Mouse (Mus musculus) cerebellum, postnatal 10 days (tissue): ENCODE measurements around the gene Kif4.

Experiments
- DNase-seq, 2 experiments: peaks; one replicate each; pipeline ENCODE4 v3.0.0; 2021; ENCODE audit warnings: mixed read lengths in 2 of 2

The Kif4 gene

DNA sequence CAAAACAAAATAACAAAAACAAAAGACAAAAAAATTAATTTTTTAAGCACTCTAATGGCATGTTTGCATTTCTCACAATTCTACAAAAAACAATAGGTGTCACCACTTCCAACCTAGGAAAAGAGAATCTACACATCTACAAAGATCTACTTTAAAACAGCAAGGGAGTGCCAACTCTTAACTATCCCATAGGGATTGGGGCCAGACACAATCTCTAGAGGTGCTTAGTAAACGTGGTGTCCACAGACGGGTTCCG lies at the start of gene Kif4:
Gene Kif4 (plus strand): TSS at position 192 of the 256 bp plus-strand sequence.
- DNase-seq, result no peak

DNA sequence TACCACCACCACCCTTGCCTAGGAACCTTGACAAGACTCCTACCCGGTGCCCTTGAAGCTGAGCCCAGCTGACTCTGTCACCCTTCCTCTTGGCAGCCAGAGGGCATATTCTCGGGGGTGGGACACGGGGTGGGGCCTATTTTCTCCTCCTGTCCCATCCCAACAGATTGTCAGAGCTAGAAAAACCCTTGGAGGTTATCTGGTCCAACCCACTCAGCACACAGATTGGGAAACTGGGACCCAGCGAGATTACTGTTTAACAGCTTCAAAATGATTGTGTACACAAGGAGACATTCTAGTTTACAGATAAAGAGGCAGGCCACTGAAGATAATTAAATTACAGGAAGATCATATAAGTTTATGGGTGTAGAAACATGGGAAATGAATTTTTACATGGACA lies 30.7 kb upstream of the Kif4 start, which contains the start of gene P2ry4:
Gene P2ry4 (minus strand): TSS at position 79 of the 400 bp plus-strand sequence.
- DNase-seq, result no peak

DNA sequence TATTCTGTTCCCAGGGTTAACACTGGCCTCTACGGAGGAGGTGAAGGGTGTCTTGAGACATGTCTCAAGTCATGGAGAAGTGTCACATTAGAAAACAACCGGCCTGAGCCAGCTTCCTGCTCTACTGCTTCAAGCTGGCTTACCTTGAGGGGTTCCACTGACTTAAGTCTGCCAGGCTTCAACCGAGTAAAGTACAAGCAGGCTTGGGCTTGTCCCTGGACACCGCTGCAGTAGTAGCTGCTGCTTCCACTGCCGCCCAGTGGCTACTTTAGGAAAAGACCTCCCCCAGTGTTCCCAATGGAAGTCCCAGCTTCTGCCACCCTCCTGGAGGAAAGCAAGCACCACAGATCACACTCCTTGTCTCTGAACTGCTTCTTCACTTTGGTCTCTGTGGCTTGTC lies 28.1 kb upstream of the Kif4 start:
- DNase-seq, result peak; percentile 35 to 48

DNA sequence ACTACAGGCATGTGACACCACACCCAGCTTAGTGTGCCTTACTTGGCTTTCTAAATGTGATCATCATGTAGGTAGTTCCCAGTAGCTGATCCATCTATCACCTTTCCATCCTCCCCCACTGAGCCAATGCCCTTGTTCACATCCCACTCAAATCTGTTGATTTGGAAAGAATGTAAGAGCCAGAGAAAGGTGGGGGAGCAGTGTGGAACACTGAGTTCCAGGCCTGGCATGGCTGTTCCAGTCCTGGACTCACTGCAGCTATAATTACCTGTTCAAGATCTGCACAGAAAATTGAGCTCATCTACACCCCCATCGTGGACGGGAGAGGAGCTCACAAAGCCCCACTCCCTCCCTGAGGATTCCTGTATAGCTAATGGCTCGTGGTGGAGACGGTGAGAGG lies 25.8 kb upstream of the Kif4 start:
- DNase-seq, result no peak

DNA sequence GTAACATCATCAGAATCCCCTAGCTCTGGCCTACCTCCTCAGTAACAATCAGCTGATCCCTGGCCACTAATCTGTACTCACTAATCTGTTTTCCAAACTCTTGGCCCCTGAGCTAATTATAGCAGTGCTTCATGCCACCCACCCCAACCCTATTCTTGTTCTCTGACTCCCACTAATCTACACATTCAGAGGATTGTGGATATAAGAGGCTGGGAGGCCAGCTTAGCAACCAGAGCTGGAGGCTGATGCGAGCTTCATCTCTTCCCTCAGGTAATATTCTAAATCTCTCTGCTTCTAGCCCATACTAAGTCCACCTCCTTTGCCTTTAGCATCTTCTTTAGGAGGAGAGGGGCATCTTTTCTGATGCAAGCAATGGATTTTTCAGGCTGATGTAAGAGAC lies 20.2 kb upstream of the Kif4 start, which contains the start of gene Arr3:
Gene Arr3 (plus strand): TSS at position 184 of the 400 bp plus-strand sequence.
- DNase-seq, result no peak

DNA sequence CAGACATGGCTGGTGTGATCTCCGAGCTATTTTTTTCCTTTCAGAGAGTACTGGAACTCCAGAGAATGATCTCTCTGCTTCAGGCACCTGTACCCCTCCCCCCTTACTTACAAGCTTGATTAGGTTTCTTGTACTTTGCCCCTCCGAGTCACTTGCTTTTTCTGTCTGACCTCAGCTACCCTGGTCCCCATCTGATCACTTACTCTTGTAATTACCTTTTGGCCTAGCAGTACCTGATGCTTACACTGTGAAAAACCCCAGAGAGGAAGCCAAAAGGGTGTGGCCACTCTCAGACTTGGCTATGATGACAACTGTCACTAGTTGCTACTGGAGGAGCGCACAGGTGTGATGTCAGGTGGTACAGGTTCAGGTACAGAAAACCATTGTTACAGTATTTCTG lies 7.0 kb upstream of the Kif4 start:
- peak in 1 of 2 experiments; percentile 23 for DNase-seq

DNA sequence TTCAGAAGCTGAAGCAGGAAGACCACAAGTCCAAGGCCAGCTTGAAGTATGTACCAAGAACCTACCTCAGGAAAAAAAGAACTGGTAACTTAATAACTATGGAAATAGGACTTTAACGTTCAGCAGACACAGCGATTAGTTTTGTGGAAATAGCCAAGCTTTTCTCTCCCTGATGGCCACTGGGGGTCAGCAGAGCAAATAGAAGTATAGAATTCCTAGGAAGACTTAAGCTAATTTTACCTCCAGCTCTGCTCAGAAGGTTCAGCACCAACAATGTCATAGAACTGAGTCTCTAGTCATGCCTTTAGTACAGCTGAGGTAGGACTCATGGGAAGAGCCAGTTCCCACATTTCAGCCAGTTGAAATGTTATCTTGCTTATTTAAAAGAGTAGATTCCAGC lies 4.2 kb upstream of the Kif4 start:
- peak in 1 of 2 experiments; percentile 8 for DNase-seq

DNA sequence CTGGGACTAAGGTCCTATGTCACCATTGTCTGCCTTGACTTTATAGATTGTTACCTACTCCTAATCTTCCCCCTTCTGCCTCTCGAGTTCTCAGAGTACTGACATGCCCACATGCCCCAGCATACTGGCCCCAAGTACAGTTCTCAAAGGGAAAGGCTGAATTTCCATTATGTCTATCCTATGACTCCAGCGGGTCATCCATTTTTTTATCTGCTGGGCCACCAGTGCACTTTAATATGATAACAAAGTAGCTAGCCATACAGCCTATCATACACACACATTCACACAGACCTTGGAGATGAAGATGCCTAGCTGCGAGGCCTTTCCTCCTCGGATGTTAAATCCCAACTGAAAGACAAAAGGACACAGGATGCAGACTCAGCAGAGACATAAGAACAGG lies 1.3 kb upstream of the Kif4 start:
- DNase-seq, result no peak

DNA sequence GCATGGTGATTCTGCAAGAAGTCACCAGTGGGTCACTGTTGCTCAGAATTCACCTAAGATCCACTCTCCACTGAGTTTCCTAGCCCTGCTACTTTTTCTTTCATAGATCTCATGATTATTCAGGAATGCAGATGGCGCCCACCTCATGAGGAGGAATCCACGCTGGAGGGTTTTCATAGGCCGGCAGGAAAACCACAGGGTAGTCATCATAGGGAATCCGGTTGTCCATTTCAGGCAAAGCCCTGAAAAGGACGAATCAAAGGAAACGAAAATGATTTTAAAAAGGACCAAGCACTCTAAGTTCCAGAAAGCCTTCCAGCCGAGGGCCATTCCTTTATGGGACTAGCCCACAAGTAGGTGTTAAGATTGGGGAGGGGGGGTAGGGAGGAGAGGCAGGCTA lies 391 bp upstream of the Kif4 start:
- DNase-seq, result peak in 1 of 2 experiments; percentile 13

DNA sequence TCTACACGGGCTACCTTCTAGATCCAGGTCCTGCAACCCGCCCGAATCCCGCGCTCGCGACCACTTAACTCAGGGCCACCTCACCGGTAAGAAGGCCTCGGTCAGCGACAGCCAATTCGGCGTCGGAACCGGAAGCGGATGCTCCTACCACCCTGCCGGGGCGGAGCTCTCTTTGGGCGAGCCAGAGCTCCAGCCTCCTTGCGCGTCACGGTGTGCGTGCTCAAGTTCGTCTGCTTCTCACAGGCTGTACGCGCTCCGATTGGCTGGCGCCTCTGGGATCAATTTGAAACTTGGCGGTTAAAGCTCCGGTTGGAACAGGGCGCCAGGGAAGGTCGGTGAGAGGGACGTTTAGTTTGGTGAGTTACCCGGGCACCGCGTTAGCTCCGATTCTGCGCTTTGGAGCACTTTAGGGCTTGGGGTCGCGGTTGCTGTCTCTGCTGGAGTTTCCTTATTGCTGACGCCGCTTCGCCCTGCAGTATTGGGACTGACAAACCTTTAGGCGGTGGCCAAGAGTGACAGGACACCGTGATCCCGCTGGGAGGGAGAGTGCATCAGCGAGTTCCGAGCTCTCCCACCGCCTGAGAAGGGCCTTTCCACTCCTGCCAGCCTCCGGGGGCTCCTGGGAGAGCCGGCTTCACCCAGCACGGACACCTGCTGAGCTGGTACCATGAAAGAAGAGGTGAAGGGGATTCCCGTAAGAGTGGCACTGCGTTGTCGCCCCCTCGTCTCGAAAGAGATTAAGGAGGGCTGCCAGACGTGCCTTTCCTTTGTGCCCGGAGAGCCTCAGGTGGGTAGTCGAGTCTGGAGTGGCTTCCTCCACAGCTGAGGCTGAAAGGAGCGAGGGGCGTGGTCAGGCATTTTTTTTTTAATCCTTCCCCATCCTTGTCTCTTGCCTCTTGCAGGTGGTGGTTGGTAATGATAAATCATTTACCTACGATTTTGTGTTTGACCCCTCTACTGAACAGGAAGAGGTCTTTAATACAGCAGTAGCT lies 561 bp downstream of the Kif4 start, which contains the start of gene Pdzd11:
Gene Pdzd11 (minus strand): TSS at position 767 of the 992 bp plus-strand sequence.
- DNase-seq, result peak; percentile 90 to 94

DNA sequence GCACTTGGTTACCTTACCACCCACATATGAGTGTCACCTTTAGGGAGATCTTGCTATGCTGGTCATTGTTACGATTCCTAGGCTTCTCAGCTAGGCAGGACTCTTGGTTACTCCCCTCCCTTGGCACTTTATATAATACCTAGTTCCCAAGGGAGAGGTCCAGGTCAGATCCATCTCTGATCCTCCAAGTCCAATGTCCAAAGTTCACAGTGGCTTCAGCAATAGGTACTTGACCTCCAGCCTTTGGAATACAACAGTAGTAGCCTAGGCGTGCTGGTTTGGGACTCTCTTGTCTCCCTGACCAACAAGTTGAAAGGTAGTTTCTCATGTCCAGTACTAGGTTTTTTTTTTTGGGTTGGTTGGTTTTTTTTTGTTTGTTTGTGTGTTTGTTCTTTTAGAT lies 3.5 kb downstream of the Kif4 start:
- no peak for DNase-seq

DNA sequence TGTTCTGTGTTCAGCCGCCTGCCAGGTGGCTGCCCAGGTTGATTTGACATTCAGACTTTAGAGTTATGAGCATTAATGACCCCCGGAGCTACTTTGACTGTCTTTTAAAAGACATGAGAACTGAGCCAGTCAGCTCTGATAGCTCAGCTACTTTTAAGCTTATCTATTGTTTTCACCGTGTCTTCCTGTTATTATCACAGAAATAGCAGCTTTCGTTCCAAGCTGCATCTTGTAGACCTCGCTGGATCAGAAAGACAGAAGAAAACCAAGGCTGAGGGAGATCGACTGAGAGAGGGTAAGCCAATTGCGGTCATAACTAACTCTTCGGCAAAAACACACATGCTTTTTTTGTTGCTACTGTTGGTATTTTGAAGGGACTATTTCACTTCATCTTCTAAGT lies 12.9 kb downstream of the Kif4 start:
- no peak for DNase-seq

DNA sequence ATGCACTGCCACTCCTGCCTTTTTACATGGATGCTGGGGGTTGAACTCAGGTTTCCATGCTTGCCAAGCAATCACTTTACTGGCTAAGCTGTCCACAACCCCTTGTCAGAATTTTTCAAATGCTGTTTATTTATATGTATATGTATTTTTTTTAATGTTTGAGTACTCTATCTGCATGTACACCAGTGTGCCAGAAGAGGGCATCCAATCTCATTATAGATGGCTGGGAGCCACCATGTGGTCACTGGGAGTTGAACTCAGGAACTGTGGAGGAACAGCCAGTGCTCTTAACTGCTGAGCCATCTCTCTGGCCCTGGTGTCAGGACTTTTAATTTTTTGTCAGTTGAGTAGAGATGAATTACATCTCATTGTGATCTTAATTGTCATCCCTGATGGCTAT lies 27.3 kb downstream of the Kif4 start:
- DNase-seq, result peak; percentile 3

DNA sequence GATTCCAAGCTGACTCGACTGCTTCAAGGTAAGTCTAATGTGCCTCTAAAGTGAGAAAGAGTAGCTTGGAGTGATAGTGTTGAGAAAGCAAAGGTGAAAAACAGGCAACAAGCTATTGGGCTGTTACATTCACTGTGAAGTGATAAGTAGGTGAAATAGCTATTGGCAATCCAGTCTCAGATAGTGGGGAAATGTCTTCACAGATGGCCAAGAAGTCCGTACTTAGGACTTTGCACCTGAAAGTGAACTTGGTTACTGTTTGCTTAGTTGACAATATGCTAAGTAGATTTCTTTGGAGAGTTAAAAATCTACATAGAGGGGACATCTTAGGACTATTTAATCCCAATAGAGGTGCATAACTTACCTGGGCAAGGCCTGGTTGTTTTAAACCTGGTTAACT lies 39.3 kb downstream of the Kif4 start:
- DNase-seq, result no peak

DNA sequence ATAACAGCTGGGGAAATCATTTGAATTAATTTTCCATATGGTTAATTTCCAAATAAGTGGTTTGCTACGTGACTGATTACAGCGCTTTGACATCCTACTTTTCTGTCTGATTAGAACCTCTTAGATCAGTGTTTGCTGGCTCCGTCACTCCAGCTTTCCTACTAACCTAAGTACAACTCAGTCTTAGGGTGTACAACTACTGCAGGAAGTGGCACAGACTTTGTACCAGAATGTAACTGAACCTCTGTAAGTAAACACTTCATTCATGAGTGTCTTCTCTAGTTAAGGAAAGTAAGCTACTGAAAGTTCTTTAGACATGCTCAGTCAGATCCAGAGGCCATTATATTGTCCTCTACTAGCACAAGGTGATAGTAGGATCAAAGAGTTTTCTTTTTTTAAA lies 52.7 kb downstream of the Kif4 start:
- DNase-seq, result no peak

DNA sequence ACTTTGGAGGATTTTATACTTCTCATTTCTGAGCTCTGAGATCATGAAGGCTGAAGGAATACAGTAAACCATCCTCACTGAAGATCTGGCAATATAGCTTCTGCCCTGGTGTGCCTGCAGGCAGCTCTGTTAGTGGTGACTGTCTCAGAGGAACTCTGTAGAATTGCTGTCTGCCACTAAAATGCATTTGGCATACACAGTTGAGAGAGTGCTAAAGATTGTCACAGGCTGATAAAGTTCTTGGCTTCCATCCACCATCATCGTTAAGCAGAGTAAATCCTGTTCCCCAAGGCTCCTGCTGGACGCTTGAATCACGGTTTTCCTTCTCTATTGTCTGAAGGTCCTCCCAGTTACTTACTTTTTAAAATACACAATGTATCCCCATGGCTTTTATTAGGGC lies 61.0 kb downstream of the Kif4 start:
- no peak for DNase-seq

DNA sequence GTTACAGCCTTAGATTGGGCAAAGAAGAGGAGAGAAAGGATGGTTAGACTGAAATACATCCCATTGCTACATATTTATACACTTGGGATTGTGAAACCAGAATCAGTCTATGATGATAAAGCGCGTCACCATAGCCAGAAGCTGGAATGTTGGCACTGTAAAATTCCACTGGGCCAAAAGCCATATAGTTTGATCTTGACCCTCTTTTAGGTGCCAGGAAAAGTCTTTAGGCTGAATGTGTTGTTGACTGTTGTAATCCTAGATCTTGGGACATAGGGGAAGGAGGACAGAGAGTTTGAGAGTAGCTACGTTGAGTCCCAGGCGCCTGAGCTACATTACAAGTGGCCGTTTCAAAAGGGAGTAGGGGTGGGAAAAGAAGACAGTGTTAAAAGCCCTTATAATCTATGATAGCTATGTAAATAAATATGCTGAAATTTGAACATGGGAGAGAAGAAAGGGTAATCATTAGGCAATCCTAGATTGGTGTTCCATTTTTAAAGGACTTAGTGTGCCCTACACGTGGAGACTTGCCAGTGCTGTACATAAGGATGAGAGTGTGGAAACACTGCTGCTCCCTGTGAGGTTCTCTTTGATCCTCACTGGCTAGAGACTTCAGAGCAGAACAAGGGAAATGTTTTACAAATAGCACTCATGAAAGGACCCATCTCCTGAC lies 62.0 kb downstream of the Kif4 start:
- DNase-seq, result no peak

DNA sequence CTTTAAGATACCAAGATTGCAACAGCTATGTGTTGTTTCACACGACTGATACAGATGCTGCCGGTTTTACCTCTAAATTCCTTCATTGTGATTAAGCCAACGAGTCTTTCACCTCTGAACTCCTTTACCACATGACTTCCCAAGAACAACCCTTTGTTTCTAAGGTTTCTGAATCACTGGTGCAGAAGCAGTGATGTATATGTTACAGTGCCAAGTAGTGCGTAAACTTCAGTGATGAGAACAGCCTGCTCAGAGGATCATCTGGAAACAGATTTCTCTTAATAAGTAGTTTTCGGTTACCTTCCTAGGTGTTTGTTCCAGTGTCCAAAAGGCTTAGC lies 62.5 kb downstream of the Kif4 start:
- DNase-seq, result no peak

DNA sequence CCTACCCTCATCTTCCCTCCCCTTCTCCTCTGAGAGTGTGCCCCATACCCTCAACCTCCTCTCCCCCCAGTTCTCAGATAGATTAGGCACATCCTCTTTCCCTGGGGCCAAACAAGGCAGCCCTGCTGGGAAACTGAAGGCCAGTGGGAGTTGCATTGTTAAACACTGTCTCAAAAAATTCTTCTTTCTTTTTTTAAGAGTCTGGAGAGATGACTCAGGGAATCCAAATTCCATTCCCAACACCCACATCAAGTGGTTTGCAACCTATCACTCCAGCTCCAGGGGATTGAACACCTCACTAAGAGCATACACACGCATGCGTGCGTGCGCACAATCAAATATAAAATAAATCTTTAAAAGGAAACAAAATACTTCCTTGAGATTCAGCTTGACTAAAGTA lies 71.2 kb downstream of the Kif4 start:
- no peak for DNase-seq

DNA sequence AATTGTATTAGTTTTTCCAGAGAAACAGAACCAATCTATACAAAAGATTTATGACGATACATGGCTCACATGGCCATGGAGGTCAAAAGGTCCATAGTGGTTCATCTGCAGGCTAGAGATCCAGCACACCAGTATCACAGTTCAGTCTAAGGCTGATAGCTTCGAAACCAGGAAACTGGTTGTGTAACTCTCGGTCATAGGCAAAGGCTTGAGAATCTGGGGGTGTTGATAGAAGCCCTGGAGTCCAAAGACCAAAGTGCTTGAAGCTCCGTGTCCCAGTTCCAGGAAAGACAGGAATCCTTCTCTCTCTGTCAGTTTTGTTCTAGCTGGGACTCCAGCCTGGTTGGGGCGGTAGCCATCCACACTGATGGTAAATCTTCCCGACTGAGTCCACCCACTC lies 82.5 kb downstream of the Kif4 start:
- no peak for DNase-seq

DNA sequence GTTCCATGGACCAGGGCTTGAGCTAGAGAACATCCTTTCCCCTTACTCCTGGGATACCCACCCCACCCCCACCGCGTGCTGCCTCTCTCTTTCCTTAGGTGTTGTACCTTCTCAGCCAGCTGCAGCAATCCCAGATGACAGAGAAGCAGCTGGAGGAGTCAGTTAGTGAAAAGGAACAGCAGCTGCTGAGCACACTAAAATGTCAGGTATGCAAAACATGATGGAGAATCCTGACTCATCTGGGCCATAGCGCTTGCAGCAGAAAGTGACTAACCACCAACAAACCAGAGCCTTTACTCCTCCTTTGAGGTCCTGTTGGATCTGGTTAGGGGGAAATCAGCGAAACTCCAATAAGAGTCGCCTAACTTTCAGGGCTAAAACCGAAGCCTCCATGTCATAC lies 90.6 kb downstream of the Kif4 start:
- DNase-seq, result no peak

DNA sequence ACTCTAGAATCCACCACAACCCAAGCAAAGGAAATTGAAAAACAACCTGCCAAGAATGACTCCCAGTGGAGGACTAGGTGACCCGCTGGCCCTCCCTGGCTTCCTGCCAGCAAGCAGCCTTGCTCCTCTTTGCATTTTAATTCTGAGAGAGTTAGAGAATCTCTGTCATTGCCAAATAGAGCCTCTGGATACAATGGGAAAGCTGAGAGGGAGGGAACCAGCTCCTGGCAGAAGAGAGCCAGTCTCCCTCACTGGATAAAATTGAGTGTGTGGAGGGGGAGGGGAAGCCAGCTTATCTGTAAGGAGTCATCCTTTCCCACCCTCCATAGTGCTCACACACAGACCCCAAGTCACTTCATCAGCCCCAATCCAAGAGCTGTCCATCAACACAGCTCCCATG lies 103.4 kb downstream of the Kif4 start:
- DNase-seq, result peak; percentile 48 to 58

DNA sequence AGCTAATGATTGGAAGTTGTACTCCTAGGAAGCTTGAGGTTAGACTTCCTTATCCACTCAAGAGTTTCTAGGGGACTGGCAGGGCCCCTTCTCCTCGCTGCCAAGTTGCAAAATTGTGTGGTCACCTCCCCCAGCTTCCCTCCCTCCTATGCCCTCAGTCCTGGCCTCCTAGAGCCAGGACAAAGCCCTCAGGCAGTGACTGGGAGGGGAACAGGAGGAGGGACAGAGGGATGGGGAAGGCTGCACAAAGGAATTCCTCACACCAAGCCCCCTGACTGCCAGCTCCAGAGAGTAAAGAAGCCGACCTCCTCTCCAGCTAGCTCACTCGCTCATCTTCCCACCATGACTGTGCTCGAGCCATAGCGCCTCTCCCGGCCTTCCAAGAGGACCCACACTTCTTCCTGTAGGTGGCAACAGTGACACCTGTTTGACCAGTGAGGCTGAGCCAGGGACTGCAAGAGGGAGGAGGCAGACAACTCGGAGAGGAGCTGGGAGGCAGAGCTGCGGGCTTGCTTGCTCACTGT lies 104.2 kb downstream of the Kif4 start, which contains the start of gene Gdpd2:
Gene Gdpd2 (plus strand): TSS at position 209 of the 524 bp plus-strand sequence.
- DNase-seq, result peak; percentile 65 to 68

DNA sequence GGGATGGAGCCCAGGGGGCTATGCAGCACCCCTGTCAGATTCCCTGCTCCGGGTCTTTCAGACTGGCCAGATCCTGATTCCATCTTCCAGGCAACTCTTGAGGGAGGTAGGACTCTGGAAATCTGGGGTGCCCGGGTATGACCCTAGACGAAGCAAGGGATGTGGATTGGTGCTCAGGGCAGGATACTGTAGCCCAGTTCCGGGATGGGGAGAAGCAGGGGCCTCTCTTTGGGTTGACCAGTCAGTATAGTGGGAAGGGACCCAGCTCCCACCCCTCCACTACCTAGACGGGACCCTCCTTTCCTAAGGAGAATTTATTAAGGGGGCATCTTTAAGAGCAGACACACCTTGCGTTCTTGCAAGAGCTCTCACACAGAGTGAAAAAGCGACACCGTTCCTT lies 104.7 kb downstream of the Kif4 start:
- no peak for DNase-seq
